In the genomic region with DNA sequence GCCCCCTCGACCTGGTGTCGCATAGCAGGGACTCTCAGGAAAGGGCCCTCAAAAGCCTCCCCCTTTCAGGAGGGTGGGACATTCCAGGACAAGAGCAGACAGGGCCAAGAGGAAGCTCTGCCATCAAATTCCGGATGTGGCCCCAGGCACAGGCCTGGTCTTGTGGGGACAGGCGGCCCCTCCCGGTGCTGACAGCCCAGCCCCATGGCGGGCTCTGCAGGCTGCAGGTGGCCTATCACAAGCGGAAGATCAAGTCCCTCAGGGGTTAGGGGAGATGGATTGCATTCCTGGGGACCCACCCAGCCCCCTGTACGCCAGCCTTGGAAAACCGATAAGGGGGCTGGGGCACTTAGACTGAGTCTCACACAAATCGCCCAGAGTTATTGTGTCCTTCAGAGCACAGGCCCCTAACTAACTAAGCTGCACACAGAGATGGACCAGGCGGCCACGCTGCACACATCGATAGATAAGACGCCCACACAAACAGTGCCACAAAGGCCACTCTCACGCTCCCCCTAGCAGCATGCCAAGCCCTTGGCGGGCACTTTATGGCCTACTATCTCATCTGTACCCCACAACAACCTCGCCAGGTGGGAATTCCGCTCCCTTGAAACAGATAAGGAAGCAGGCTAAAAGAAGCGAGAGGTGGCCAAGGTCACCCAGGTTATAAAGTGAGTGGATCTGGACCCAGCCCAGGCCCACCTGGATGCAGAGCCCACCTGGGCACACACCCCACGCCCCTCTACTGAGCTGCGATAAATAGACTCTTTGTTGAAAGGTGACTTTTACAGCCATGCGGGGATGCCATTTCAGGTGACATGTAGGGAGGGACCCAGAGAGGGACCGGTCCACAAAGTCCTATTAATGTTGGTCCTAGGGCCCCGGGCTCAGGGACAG, we compare ENCODE assay signal across 15 mouse cellular contexts. TPM values are rescaled to one million over a fixed set of nuclear protein-coding genes. Genes with fewer than 3 reads are reported as not detected.
DNase-seq lines count a peak whose midpoint lies in the region; ATAC-seq lines count a peak whose summit lies in the region.
"Had no signal": no experiment of that assay in that cellular context is flagged by ENCODE, and none has a peak within 500 bp of the region (broad histone marks: within the 10 kb centered on the region; RNA-seq: fewer than 3 reads in every experiment).

No protein-coding gene starts in this region.

- DNase-seq in liver, embryonic 11.5 days (ENCODE audit: low spot score): no peak
- DNase-seq in kidney, adult 9 months: peak; percentile 16
- DNase-seq in mesoderm, embryonic 11.5 days (ENCODE audit: low read depth, low spot score): peak; percentile 29
- DNase-seq in frontal cortex, postnatal 10 days (ENCODE audit: low spot score in 2 of 2): no peak
- DNase-seq in adrenal gland, postnatal 25 days: no peak
- DNase-seq: cerebellum, postnatal 10 days; forebrain, postnatal 0 days; layer of hippocampus, postnatal 36 days; right cerebral cortex, postnatal 25 days had no signal

- H3K4me2 ChIP-seq in liver, embryonic 11.5 days: no peak overlapping the region
- H3K4me2 ChIP-seq in liver, embryonic 12.5 days: no peak overlapping the region
- H3K4me2 ChIP-seq in embryonic facial prominence, embryonic 12.5 days (replicated peaks): no peak overlapping the region

- H3K4me1 ChIP-seq in liver, embryonic 11.5 days (replicated peaks; ENCODE audit: control insufficient read depth, insufficient read depth, low read length): peaks cover 7% of the 10 kb centered on the region
- H3K4me1 ChIP-seq in liver, embryonic 12.5 days: peaks cover 8% of the 10 kb centered on the region
- peaks cover 6% of the 10 kb centered on the region for H3K4me1 ChIP-seq in embryonic facial prominence, embryonic 12.5 days

- peak; percentile 34; the same call in 1 of the 2 replicates for ATAC-seq in liver, embryonic 11.5 days (replicated peaks; ENCODE audit: low FRiP score)
- ATAC-seq in liver, embryonic 12.5 days: no peak
- no peak for ATAC-seq in embryonic facial prominence, embryonic 12.5 days (ENCODE audit: insufficient number of reproducible peaks, insufficient read depth, low FRiP score, low TSS enrichment)
- ATAC-seq: forebrain, postnatal 0 days had no signal

- no peak overlapping the region for H3K4me3 ChIP-seq in liver, embryonic 11.5 days (ENCODE audit: low read depth, low read length)
- no peak overlapping the region for H3K4me3 ChIP-seq in liver, embryonic 12.5 days
- H3K4me3 ChIP-seq in embryonic facial prominence, embryonic 12.5 days: no peak overlapping the region

- no peak overlapping the region for H3K9ac ChIP-seq in liver, embryonic 11.5 days (ENCODE audit: low read depth, low read length)
- no peak overlapping the region for H3K9ac ChIP-seq in liver, embryonic 12.5 days
- H3K9ac ChIP-seq in embryonic facial prominence, embryonic 12.5 days: no peak overlapping the region
- H3K9ac ChIP-seq: forebrain, postnatal 0 days had no signal

- H3K36me3 ChIP-seq in liver, embryonic 11.5 days (ENCODE audit: control insufficient read depth, insufficient read depth, low read length): no peaks in the 10 kb centered on the region
- no peaks in the 10 kb centered on the region for H3K36me3 ChIP-seq in liver, embryonic 12.5 days
- no peaks in the 10 kb centered on the region for H3K36me3 ChIP-seq in embryonic facial prominence, embryonic 12.5 days
- H3K36me3 ChIP-seq: G1E had no signal

- no peaks in the 10 kb centered on the region for H3K27me3 ChIP-seq in liver, embryonic 11.5 days (replicated peaks; ENCODE audit: control insufficient read depth, insufficient read depth, low read length)
- H3K27me3 ChIP-seq in liver, embryonic 12.5 days (replicated peaks): no peaks in the 10 kb centered on the region
- no peaks in the 10 kb centered on the region for H3K27me3 ChIP-seq in embryonic facial prominence, embryonic 12.5 days

- no peak overlapping the region for H3K27ac ChIP-seq in liver, embryonic 11.5 days (ENCODE audit: low read depth, low read length)
- no peak overlapping the region for H3K27ac ChIP-seq in liver, embryonic 12.5 days
- peak overlapping the region; percentile 46; the same call in 1 of the 2 replicates for H3K27ac ChIP-seq in embryonic facial prominence, embryonic 12.5 days

- H3K9me3 ChIP-seq in liver, embryonic 11.5 days (ENCODE audit: control insufficient read depth, low read length): no peaks in the 10 kb centered on the region
- H3K9me3 ChIP-seq in liver, embryonic 12.5 days (replicated peaks): no peaks in the 10 kb centered on the region
- H3K9me3 ChIP-seq in embryonic facial prominence, embryonic 12.5 days: no peaks in the 10 kb centered on the region
- H3K9me3 ChIP-seq: G1E had no signal

- 49% methylated on average over 24 of the region's 24 CpGs for WGBS in liver, embryonic 11.5 days
- 38% methylated on average over 24 of the region's 24 CpGs for WGBS in liver, embryonic 12.5 days (ENCODE audit: insufficient replicate concordance)
- WGBS in embryonic facial prominence, embryonic 12.5 days: 59% methylated on average over 24 of the region's 24 CpGs

RNA-seq across cellular contexts. Expression of a gene that starts 55.5 kb away (rescaled TPM):
- polyA plus RNA-seq in liver, embryonic 11.5 days (2014; fragmentation: Nextera tagmentation; extraction: Ambion mirVana): not detected in 2 replicates
- polyA plus RNA-seq in liver, embryonic 12.5 days (2016; fragmentation: Nextera tagmentation; extraction: Ambion mirVana): not detected in 2 replicates
- polyA plus RNA-seq in embryonic facial prominence, embryonic 12.5 days (2016; fragmentation: Nextera tagmentation; extraction: Ambion mirVana): 0.37 and 0.45 TPM in 2 replicates
- total RNA-seq in adrenal gland, postnatal 25 days (2021): not detected in 2 replicates
- total RNA-seq: adrenal gland, postnatal 4 days; forebrain, postnatal 0 days; G1E; layer of hippocampus, postnatal 36 days had no signal
- polyA plus RNA-seq: forebrain, postnatal 0 days; G1E; hindbrain, embryonic 11.5 days; neural tube, embryonic 11.5 days had no signal

Comparison
In these comparisons a context has a peak if more than half of its experiments do, and no peak if none do; other contexts are left out.
1. DNase-seq: peak in kidney, adult 9 months (single experiment) and mesoderm, embryonic 11.5 days (single experiment); none in liver, embryonic 11.5 days (single experiment), frontal cortex, postnatal 10 days (0 of 2) and adrenal gland, postnatal 25 days (single experiment).